Mouse (Mus musculus) embryo, embryonic 10 days (tissue): ENCODE measurements around the gene Cwc22.
"Not testable (repeated sequence)": the region's sequence is repeated elsewhere in the genome, so short reads cannot be mapped to it uniquely, and the experiment has no call there.

Experiments
- DNase-seq: peaks from one replicate; pipeline ENCODE4 v3.0.0-alpha.2; 2015; ENCODE audit warnings: low spot score

Gene Cwc22

DNA sequence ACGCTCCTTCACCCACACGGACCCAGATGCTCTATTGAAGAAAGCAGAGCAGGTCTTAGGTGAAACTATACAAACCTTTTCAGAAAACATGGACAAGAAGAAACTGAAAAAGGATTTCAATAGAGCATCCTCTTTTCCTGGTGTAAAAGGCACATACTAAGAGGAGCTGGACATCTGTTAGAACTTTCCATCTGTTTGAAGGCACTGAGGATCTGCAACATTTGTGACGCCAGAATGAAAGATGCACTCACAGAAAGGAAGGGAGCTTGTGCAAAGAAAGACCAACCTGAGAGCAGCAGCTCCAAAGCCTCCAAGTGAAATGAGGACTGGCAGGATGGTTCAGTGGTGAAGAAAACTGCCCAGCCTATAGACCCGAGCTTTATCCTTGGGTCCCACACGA, 48.2 kb downstream of the Cwc22 start:
- DNase-seq, result no peak

- DNase-seq, result no peak
Measured at GRCm38 (mm10) chr2:77897558-77897899, 48.6 kb downstream of the Cwc22 start.

GRCm38 (mm10) chr2:77896843-77897557, 49.2 kb downstream of the Cwc22 start:
- DNase-seq, result no peak

- not testable (repeated sequence) for DNase-seq
Measured at GRCm38 (mm10) chr2:77895906-77896570, 50.1 kb downstream of the Cwc22 start.

GRCm38 (mm10) chr2:77894896-77895295, 51.3 kb downstream of the Cwc22 start:
- no peak for DNase-seq

GRCm38 (mm10) chr2:77893505-77893904, 52.7 kb downstream of the Cwc22 start:
- DNase-seq, result no peak

DNA sequence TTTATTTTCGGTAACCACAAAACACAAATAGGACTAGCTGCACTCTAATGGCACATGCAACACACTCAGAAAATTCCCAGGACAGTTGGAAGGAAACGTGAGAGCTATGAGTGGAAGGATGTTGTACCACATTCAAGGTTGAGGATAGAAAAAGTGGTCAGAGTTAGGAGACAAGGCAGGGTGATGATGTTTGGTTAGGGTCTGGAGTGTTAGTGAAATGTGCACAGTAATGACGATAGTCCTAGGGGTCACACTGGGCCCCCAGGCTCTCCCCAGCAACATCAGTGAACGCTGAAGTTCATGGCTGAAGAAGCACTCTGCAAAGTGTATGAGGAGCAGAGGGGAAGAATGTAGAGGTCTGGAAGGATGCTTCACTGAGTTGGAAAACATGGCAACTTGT, 53.6 kb downstream of the Cwc22 start:
- DNase-seq, result no peak

- no peak for DNase-seq
Measured at GRCm38 (mm10) chr2:77890836-77891438, 55.2 kb downstream of the Cwc22 start.

- DNase-seq, result no peak
Measured at GRCm38 (mm10) chr2:77889949-77890348, 56.2 kb downstream of the Cwc22 start.

GRCm38 (mm10) chr2:77889401-77889800, 56.8 kb downstream of the Cwc22 start:
- no peak for DNase-seq

- DNase-seq, result no peak
Measured at GRCm38 (mm10) chr2:77888826-77889225, 57.3 kb downstream of the Cwc22 start.

GRCm38 (mm10) chr2:77888056-77888455, 58.1 kb downstream of the Cwc22 start:
- no peak for DNase-seq

GRCm38 (mm10) chr2:77887166-77887565, 59.0 kb downstream of the Cwc22 start:
- DNase-seq, result no peak

DNA sequence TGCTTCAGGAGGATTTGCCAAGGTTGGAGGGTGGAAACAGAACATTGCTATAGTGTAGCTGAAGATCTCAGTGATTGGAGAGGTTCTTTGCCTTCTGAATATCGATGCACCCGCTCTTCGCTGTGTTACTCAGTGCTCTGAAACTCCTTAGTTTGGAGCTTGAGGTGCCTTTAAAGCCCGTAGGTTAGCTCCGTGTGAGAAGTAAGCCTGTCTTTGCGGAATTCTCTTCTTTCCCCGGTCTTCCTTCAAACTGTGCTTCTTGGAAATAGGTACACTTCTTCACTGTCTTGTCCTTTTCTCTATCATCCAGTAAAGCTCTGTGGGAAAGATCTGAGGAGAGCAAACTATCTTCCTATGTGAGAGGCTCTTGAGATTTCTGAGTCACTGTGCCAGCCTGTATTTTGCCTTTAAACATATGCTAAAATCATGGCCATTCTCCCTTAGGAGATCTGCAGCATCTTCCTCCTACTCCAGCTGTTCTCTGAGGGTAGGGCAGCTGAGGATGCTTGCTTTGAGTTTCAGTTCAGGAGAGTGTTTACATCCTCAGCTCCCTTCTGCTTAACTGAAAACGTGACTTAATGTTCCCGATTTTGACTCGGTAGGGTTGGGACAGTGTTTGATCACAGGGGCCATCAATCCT, 60.6 kb downstream of the Cwc22 start:
- DNase-seq, result no peak

DNA sequence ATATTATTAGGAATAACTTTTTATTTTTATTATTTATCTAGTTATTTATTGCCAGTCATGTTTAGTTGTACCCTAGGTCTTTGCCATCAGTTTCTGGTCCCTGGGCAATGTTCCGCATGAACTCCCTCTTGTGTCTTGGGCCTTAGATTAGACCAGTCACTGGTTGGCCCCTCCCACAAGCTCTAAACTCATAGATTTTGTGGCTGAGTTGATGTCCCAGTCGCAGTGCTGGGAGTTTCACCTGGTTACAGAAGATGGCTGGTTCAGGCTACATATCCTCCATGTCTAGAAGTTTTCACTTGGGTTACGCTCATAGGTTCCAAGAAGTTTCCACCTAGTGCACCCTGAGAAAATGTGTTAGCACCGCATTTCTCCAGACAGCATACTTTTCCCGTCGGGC, 61.1 kb downstream of the Cwc22 start:
- no peak for DNase-seq

DNA sequence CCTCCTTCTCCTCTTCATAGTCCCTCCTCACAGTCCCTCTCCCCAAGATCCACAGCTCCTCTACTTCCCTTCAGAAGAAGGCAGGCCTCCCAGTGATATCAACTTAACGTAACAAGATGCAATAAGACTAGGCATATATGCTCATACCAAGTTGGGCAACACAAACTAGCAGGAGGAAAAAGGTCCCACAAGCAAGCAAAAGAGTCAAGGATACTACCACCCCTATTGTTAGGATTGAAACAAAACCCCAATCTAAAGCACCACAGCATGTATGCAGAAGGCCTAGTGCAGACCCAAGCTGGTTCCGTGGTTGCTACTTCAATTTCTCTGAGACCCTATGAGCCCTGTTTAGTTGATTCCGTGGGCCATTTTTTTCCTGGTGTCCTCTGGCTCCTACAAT, 61.7 kb downstream of the Cwc22 start:
- no peak for DNase-seq

GRCm38 (mm10) chr2:77882961-77883360, 63.2 kb downstream of the Cwc22 start:
- DNase-seq, result no peak

DNA sequence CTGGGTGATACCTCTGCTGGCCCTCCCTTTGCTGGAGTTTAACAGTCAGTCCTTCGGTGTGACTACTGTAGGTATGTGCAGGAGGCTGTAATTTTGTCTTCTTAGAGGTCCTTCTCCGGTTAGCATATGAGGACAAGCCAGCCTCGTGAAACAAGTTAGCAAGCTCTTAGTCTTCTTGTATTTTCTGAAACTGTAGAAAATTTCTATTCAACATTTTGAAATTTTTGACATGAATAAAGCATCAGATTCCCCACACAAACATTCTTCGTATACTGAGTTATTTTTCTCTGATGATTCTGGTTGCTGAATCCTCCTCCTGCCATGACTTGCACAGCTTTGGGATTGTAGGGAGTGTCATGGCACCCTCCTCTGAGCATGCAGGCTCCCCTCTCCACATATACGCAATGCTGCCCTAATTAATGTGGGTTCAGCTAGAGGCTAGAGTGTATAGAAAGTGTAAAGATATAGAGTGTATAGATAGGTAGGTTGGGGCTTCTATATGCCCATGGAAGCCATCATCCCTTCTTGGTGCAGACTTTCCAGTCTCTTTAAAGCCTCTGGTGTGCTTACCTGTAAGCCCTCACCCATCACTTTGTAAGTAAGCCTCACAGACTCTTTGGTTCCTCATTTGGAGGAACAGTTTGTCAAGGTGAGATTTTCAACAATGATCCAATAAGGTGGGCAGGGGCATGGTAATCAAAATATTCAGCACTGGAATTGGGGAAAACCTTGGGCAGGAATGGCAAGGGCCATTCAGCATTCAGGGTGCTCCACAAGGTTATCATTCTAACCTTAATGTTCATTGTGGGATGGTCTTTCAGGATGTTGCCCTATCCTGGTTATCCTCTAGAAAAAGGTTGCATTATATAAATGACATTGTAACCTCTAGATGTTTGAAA, 64.6 kb downstream of the Cwc22 start:
- DNase-seq, result no peak

DNA sequence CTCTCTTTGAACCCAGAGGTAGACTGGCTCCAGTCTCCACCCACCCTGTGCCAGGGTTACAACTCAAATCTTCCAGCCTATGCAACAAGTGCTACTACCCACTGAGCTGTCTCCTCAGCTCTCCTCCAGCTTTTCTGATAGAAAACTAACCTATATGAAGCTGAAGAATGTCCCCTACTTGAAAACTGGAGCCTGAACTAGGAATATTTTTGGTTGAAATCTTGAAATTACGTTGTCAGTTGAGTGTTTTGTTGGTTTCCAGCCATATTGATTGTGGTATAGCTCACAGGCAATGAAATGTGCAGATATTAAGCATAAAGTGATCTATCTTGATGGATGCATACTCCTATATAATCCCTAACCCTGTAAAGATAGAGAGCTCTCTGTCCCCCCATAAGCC, 65.8 kb downstream of the Cwc22 start:
- no peak for DNase-seq

- DNase-seq, result no peak
Measured at GRCm38 (mm10) chr2:77879736-77880135, 66.4 kb downstream of the Cwc22 start.

DNA sequence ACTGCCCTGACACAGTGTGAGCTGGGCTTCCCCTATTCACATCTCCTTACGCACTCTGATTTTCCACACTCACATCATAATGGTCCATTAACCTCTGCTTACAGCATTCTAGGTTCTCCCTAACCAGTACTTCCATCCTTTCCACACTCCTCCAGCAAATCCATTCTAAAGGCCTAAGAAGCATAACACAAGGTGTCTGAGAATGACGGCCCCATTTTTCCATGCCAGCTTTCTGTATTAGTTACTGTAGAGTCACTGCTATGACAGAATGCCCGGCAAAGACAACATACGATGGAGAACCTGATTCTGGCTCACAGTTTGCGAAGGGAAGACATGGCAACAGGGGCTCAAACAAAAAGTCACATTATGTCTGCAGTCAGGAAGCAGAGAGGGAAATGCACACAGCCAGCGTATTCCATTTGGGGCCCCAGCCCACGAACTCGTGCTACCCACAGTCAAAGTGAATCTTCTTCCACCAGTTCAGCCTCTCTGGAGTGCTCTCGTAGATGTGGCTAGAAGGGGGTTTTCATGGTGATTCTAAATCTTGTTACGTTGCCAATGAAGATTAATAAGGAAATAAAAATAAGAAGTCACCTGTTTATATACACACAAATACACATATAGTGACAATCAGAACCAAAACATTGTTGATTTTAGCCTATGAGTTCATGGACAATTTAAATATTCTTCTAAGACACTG, 68.9 kb downstream of the Cwc22 start:
- no peak for DNase-seq
